8 mouse cellular contexts compared by ENCODE assay signal in genomic region chr4:156188811-156189323, GRCm38 (mm10). TPM values are rescaled to one million over a fixed set of nuclear protein-coding genes. Genes with fewer than 3 reads are reported as not detected.
DNase-seq lines count a peak whose midpoint lies in the region; ATAC-seq and TF ChIP-seq lines count a peak whose summit lies in the region.

No protein-coding gene starts in this region.

- H3K4me3 ChIP-seq in left cerebral cortex, adult 2 months = no peak overlapping the region
- H3K4me3 ChIP-seq in forebrain, embryonic 13.5 days = 0 out of 2 replicates have a peak overlapping the region, but pooled peaks have one; percentile 13
- H3K4me3 ChIP-seq in kidney, embryonic 15.5 days (replicated peaks) = no peak overlapping the region

- peaks cover 44% of the 10 kb centered on the region for H3K36me3 ChIP-seq in forebrain, embryonic 13.5 days (ENCODE audit: poor library complexity, severe bottlenecking)
- H3K36me3 ChIP-seq in kidney, embryonic 15.5 days = peaks cover 46% of the 10 kb centered on the region

- TF ChIP-seq CTCF in left cerebral cortex, adult 2 months (IDR thresholded peaks at IDR 0.05) = no peak; the same call in 1 of the 2 replicates

- H3K4me1 ChIP-seq in forebrain, embryonic 13.5 days = peaks cover 100% of the 10 kb centered on the region
- peaks cover 95% of the 10 kb centered on the region for H3K4me1 ChIP-seq in kidney, embryonic 15.5 days

- 4% methylated on average over 6 of the region's 6 CpGs for WGBS in forebrain, embryonic 13.5 days
- 29% methylated on average over 6 of the region's 6 CpGs for WGBS in kidney, embryonic 15.5 days

- H3K4me2 ChIP-seq in forebrain, embryonic 13.5 days = peak overlapping the region; percentile 43
- H3K4me2 ChIP-seq in kidney, embryonic 15.5 days = peak overlapping the region; percentile 38

- peak overlapping the region; percentile 58 for H3K9ac ChIP-seq in forebrain, embryonic 13.5 days
- H3K9ac ChIP-seq in kidney, embryonic 15.5 days = no peak overlapping the region

- peak overlapping the region; percentile 61 for H3K27ac ChIP-seq in left cerebral cortex, adult 2 months
- H3K27ac ChIP-seq in forebrain, embryonic 13.5 days = peak overlapping the region; percentile 94
- H3K27ac ChIP-seq in kidney, embryonic 15.5 days = peak overlapping the region; percentile 87

- DNase-seq in left cerebral cortex, adult 2 months (ENCODE audit: extremely low spot score in 1 of 2, low spot score in 2 of 2) = no peak
- no peak for DNase-seq in left cerebral cortex, postnatal 36 days (ENCODE audit: low spot score in 2 of 2)
- DNase-seq in lung, postnatal 36 days = peak; percentile 67
- no peak for DNase-seq in B cell, adult 2 months
- no peak for DNase-seq in adrenal gland, adult 18-20 months (ENCODE audit: low spot score in 2 of 2)
- no peak for DNase-seq in right cerebral cortex, adult 18-20 months

- intact Hi-C loops in left cerebral cortex, adult 2 months (cut with DNase I) = loop anchor here (5.0 kb wide), 1 partner anchor 43 kb away; the partner anchor contains the start of gene Plekhn1
- intact Hi-C loops in left cerebral cortex, postnatal 36 days (cut with DNase I) = no loop called here

- no peaks in the 10 kb centered on the region for H3K27me3 ChIP-seq in forebrain, embryonic 13.5 days
- H3K27me3 ChIP-seq in kidney, embryonic 15.5 days = no peaks in the 10 kb centered on the region

- H3K9me3 ChIP-seq in forebrain, embryonic 13.5 days (replicated peaks) = no peaks in the 10 kb centered on the region
- H3K9me3 ChIP-seq in kidney, embryonic 15.5 days (replicated peaks) = no peaks in the 10 kb centered on the region

- peak; percentile 32 for ATAC-seq in forebrain, embryonic 13.5 days
- ATAC-seq in kidney, embryonic 15.5 days (replicated peaks; ENCODE audit: low FRiP score) = peak; percentile 64

RNA-seq across cellular contexts. Expression of gene Agrn, which starts 8.4 kb away (rescaled TPM):
- total RNA-seq in left cerebral cortex, adult 2 months (2021) = 100 to 1,000 TPM; 142 to 147 TPM
- total RNA-seq in left cerebral cortex, postnatal 36 days (2021) = 100 to 1,000 TPM; 126 to 150 TPM
- 91.4 and 107 TPM in 2 replicates for polyA plus RNA-seq in forebrain, embryonic 13.5 days (2015; fragmentation: Nextera tagmentation; extraction: Ambion mirVana)
- 83.9 and 96.4 TPM in 2 replicates for polyA plus RNA-seq in kidney, embryonic 15.5 days (2015; fragmentation: Nextera tagmentation; extraction: Ambion mirVana)
- total RNA-seq in adrenal gland, adult 18-20 months (2021) = 10 to 100 TPM; 27.8 to 29.7 TPM

RNA-seq across cellular contexts. Expression of gene Isg15, which starts 11.8 kb away (rescaled TPM):
- 1 to 10 TPM; 1.1 to 1.5 TPM for total RNA-seq in left cerebral cortex, adult 2 months (2021)
- 1 to 10 TPM; 1.5 to 1.9 TPM for total RNA-seq in left cerebral cortex, postnatal 36 days (2021)
- polyA plus RNA-seq in forebrain, embryonic 13.5 days (2015; fragmentation: Nextera tagmentation; extraction: Ambion mirVana) = 1.3 TPM in 2 replicates
- 2.4 and 2.5 TPM in 2 replicates for polyA plus RNA-seq in kidney, embryonic 15.5 days (2015; fragmentation: Nextera tagmentation; extraction: Ambion mirVana)
- 1 to 10 TPM; 4.8 to 6.8 TPM for total RNA-seq in adrenal gland, adult 18-20 months (2021)

RNA-seq across cellular contexts. Expression of gene AW011738, which starts 14.2 kb away (rescaled TPM):
- total RNA-seq in left cerebral cortex, adult 2 months (2021) = 1 to 10 TPM; 6.4 to 6.6 TPM
- total RNA-seq in left cerebral cortex, postnatal 36 days (2021) = 1 to 10 TPM; 4.0 to 5.8 TPM
- 6.2 and 7.6 TPM in 2 replicates for polyA plus RNA-seq in forebrain, embryonic 13.5 days (2015; fragmentation: Nextera tagmentation; extraction: Ambion mirVana)
- 7.6 and 7.8 TPM in 2 replicates for polyA plus RNA-seq in kidney, embryonic 15.5 days (2015; fragmentation: Nextera tagmentation; extraction: Ambion mirVana)
- 1 to 10 TPM; 3.3 to 4.7 TPM for total RNA-seq in adrenal gland, adult 18-20 months (2021)

RNA-seq across cellular contexts. Expression of gene Perm1, which starts 26.8 kb away (rescaled TPM):
- total RNA-seq in left cerebral cortex, adult 2 months (2021) = under 1 TPM; 0.25 to 0.30 TPM
- under 1 TPM; 0.37 to 0.45 TPM for total RNA-seq in left cerebral cortex, postnatal 36 days (2021)
- 1.2 and 1.6 TPM in 2 replicates for polyA plus RNA-seq in forebrain, embryonic 13.5 days (2015; fragmentation: Nextera tagmentation; extraction: Ambion mirVana)
- 0.84 and 1.0 TPM in 2 replicates for polyA plus RNA-seq in kidney, embryonic 15.5 days (2015; fragmentation: Nextera tagmentation; extraction: Ambion mirVana)
- total RNA-seq in adrenal gland, adult 18-20 months (2021) = 1 to 10 TPM; 5.8 to 7.4 TPM

RNA-seq across cellular contexts. Expression of gene Plekhn1, which starts 45.8 kb away (rescaled TPM):
- total RNA-seq in left cerebral cortex, adult 2 months (2021) = 10 to 100 TPM; 39.6 to 39.8 TPM
- 10 to 100 TPM; 32.4 to 42.9 TPM for total RNA-seq in left cerebral cortex, postnatal 36 days (2021)
- 22.4 and 26.2 TPM in 2 replicates for polyA plus RNA-seq in forebrain, embryonic 13.5 days (2015; fragmentation: Nextera tagmentation; extraction: Ambion mirVana)
- 19.1 and 21.4 TPM in 2 replicates for polyA plus RNA-seq in kidney, embryonic 15.5 days (2015; fragmentation: Nextera tagmentation; extraction: Ambion mirVana)
- 10 to 100 TPM; 19.7 to 19.8 TPM for total RNA-seq in adrenal gland, adult 18-20 months (2021)

Comparison
In these comparisons a context has a peak if more than half of its experiments do, and no peak if none do; other contexts are left out.
1. RNA of gene Agrn, which starts 8.4 kb away (total RNA-seq): 126 to 150 TPM in left cerebral cortex, postnatal 36 days and 142 to 147 TPM in left cerebral cortex, adult 2 months; 27.8 to 29.7 TPM in adrenal gland, adult 18-20 months; every median in the first group is over 4 times any median in the second.
2. Peak in every context shown above with its lines, with median percentiles within 50 percentile points of each other: H3K27ac ChIP-seq.